Mouse (Mus musculus) kidney, adult 2 months (tissue): ENCODE measurements at regions not wholly inside any gene's neighbourhood (a gene's known extent, or its start where the extent isn't known, plus 50 kb on each side); places are given as distances from the start of the nearest gene placed in this dataset.

Source experiments
- CTCF ChIP-seq: fragments of 200-500 bp; conservative IDR thresholded peaks from 2 replicates; pipeline ENCODE4 v1.5.1; 2011; ENCODE audit warnings: low read depth, mild to moderate bottlenecking, control low read depth, low read length, moderate library complexity, mixed read lengths; ENCODE audit not compliant: insufficient read depth, insufficient read length
- POLR2A ChIP-seq: fragments of 200-500 bp; IDR thresholded peaks from one replicate; pipeline ENCODE4 v1.6.1; 2011; ENCODE audit warnings: low read depth, low read length, control low read depth

GRCm38 (mm10) chr6:84333666-84334179 lies 260.0 kb downstream of the Cyp26b1 start:
- no peak for TF ChIP-seq POLR2A
- TF ChIP-seq CTCF = no peak
